Mouse (Mus musculus): Measurements from ENCODE around the gene Ltbp4. TPM values are rescaled to one million over a fixed set of nuclear protein-coding genes. Genes with fewer than 3 reads are reported as not detected.

Gene Ltbp4
- polyA plus RNA-seq, 1 experiment: 199 TPM

DNA sequence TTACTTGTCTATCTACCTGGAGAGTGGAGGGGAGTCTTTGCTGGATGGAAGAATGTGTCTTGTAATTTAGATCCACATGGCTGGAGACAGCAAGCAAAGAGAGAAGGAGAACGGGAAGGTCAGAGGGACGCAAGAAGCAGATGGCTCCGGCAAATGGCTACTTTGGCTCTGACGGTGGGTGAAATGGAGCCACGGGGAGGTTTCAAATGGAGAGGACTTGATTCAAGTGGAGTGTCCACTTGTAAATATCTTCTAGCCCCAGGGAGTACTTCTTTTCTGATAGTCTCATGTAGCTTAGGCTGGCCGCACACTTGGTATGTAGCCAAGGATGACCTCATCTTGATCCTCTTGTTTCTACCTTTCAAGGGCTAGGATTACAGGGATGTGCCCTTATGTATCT is 38.7 kb downstream of the Ltbp4 start:
- no peak for DNase-seq (ENCODE audit: low read depth)

DNA sequence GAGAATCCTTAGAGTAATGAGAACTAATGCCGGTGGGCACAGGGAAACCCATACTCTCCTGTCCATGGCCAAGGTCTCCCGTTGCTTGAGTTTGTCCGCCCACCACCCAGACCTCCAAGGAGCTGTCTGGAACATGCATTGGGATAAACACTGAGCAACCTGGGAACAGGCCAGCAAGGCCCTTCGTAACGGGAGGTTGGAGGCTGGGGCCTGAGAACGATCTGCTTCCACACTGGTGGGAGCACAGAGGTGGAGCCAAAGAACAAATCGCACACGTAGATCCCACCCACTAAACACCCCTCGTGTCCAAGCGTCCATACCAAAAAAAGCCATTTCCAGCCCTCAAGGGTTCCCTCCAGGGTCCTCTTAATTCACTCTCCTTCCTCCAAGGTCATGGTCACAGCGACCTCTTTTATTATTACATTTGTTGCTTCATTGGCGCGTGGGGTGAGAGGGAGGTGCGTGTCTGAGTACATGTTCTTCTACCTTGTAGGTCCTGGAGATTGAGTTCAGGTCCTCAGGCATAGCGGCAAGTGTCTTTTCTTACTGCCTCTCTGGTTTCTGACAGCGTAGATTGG is 39.4 kb downstream of the Ltbp4 start:
- no peak for DNase-seq (ENCODE audit: low read depth)

GRCm38 (mm10) chr7:27296518-27296917 is 41.0 kb downstream of the Ltbp4 start:
- DNase-seq (ENCODE audit: low read depth): no peak

- no peak for DNase-seq (ENCODE audit: low read depth)
Observed at GRCm38 (mm10) chr7:27295956-27296355, 41.5 kb downstream of the Ltbp4 start.

- no peak for DNase-seq (ENCODE audit: low read depth)
Observed at GRCm38 (mm10) chr7:27291795-27292466, 45.6 kb downstream of the Ltbp4 start.

GRCm38 (mm10) chr7:27290555-27290954 is 46.9 kb downstream of the Ltbp4 start:
- no peak for DNase-seq (ENCODE audit: low read depth)

DNA sequence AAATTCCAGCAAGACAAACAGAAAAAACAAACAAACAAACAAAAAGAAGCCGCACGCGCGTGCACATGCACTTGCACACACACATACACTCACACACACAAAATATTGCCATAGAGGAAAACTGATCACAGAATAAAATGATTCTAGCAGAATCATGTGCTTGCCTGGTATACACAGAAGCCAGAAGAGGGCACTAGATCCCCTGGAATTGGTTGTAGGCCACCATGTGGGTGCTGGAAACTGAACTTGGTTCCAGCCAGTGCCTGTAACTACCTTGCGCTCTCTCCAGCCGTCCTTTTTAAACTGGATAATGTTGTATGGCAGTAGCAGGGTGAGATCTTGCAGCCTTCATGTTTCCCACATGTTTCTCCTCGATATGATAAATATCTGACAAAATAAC is 48.8 kb downstream of the Ltbp4 start:
- DNase-seq (ENCODE audit: low read depth): no peak

DNA sequence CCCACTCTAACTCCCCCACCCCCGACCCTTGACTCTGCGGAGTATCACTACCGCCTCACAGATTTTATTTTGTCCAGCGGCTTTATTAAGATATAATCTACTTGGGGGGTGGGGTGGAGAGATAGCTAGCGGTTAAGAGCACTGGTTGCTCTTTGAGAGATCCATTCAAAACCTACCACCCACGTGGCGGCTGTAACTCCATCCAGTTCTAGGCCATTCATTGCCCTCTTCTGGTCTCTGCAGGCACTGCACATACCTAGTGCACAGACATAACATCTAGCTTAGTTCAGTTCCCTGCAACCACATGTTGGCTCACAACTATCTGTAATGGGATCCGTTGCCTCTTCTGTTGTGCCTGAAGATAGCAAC is 51.8 kb downstream of the Ltbp4 start:
- no peak for DNase-seq (ENCODE audit: low read depth)

DNA sequence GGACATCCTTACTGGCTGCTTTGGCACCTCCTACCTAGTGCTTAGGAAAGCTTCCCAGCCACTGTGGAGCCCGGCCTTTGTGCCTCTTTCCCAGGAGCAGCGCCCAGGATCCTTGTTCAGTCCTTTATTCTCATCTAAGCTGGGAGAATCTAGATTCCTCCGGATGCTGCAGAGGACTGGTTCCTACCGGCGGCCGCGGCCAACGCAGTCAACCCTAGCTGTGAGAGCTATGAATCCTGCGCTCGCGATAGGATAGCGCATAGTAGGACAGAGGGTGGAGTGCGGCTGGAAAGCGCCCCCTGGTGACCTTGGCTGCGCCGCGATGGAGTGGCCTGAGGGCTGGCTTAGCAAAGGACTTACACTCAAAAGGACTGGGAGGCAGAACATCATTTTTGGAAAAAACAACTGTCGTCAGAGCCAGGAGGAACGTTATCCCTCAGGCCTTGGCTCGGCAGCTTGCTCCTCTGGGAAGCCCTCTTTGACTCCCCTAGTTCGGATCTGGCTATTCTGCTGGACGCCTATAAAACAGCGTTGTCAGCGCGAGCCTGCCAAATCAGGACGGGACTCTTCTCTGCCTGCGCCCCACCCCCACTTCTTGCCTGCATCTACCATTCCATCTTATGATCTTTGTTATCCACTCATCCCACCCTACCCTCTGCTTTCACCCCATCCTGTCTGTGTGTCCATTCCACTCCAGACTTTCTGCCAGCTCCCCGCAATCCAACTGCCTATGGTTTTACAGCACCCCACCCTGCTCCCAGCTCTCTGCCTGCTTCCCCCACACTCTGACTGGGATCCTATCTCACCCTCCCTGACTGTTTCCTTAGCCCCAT is 52.4 kb downstream of the Ltbp4 start:
- no peak for DNase-seq (ENCODE audit: low read depth)

DNA sequence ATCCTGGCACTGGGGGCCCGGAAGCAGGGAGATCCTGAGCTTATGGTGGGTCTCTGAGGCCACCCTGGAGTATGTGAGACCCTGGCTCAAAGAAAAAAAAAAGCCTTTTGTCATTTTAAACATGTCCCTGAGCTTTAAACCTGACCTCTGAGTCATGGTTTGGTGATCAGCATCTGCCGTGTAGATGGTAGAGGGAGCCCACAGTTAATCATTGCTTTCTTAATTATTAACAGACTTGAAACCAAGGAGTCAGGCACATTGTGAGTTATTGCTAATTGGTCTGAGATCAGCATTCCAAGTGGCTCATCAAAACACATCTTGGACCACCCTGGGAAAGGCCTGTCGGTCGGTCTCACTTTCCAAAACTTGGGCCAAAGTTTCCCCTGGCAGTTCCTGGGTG is 55.3 kb downstream of the Ltbp4 start:
- DNase-seq (ENCODE audit: low read depth): no peak

DNA sequence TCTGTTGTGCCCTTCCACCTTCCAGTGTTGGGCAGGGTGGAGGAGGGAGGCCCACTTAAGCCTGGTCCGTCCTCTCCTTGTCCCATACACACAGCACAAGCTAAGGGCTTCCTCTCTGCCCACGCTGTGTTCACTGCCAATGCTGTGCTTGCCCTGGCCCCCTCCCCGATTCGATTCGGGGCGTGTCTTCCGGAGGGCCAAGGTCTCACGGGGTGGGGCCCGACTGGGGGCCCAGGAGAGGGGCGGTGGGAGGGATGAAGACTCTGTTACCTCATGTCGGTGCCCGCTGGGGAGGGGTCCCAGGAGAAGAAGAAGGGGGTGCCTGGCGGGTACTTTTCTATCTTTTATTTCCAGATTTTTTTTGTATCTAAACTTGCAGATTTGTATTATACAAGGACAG is 55.8 kb downstream of the Ltbp4 start:
- DNase-seq (ENCODE audit: low read depth): no peak

DNA sequence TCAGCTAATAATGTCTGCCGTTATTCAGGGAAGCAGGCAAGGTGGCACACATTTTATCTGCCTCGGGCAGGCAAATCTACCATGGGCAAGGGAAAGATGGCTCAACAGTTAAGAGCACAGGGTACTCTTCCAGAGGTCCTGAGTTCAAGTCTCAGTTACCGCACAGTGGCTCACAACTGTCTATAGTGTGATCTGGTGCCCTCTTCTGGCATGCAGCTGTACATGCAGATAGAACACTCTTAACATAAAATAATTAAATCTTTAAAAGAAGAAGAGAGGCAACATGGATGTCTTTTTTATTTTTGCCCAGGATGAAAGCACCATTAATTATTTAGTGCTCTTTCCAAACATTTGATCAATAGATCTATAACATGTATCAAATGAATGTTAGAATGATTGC is 60.3 kb downstream of the Ltbp4 start:
- DNase-seq (ENCODE audit: low read depth): no peak

- no peak for DNase-seq (ENCODE audit: low read depth)
Observed at GRCm38 (mm10) chr7:27276021-27276420, 61.5 kb downstream of the Ltbp4 start.

GRCm38 (mm10) chr7:27274916-27275315 is 62.6 kb downstream of the Ltbp4 start:
- DNase-seq (ENCODE audit: low read depth): no peak

GRCm38 (mm10) chr7:27273739-27274351 is 63.6 kb downstream of the Ltbp4 start:
- no peak for DNase-seq (ENCODE audit: low read depth)

DNA sequence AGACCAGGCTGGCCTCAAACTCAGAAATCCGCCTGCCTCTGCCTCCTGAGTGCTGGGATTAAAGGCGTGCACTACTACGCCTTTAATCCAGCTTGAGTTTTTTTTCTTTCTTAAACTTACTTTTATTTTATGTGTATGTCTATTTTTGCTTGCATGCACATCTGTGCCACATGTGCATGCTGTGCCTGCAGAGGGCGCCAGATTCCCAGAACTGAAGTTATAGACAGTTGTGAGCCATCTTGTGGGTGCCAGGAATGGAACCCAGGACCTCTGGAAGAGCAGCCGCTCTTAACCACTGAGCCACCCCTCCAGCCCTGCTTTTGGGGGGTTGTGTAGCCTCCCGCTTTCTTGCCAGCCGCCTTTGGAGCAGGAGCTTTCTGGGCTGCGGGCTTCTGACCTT is 66.1 kb downstream of the Ltbp4 start:
- no peak for DNase-seq (ENCODE audit: low read depth)

GRCm38 (mm10) chr7:27266515-27267128 is 70.9 kb downstream of the Ltbp4 start:
- DNase-seq (ENCODE audit: low read depth): no peak

- no peak for DNase-seq (ENCODE audit: low read depth)
Observed at GRCm38 (mm10) chr7:27264761-27265160, 72.7 kb downstream of the Ltbp4 start.

DNA sequence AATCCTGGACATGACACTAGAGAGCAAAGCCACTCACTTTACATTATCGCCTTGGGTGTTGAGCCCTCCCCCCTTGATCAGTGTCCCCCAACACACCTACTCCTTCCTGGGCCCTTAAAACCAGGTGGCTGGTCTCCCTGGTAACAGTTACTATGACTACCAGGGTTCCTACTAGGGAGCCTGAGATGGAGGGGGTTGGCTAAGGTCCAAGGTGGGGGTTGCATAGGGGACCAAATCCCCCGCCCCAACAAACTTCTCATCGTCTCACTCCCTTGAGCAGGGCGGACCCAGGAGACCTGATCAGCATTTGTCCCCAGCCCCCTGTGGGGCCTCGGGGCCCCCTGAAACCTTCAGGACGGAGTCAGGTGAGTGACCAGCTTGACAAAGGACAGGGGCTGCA is 75.6 kb downstream of the Ltbp4 start:
- DNase-seq (ENCODE audit: low read depth): no peak

DNA sequence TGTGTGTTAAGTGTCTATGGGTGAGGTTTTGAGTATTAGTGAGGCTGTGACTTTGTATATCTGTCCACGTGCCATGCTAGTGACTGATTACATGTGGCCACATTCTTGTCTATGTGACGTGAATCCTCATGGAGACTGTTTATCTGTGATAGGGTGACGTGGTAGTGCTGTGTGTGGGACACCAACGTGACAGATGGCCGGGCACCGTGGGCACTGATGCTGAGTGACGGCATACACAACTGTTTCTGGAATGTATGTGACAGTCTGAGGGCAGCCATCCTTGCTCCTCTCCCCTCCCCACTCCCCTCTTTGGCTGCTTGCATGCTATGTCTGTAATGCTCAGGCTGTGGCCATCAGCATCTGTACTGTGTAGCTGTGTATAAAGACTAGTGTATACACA is 76.6 kb downstream of the Ltbp4 start:
- no peak for DNase-seq (ENCODE audit: low read depth)

- DNase-seq (ENCODE audit: low read depth): no peak
Observed at GRCm38 (mm10) chr7:27259771-27260170, 77.7 kb downstream of the Ltbp4 start.

GRCm38 (mm10) chr7:27259271-27259721 is 78.2 kb downstream of the Ltbp4 start:
- no peak for DNase-seq (ENCODE audit: low read depth)
